Mouse (Mus musculus) thymus, postnatal 4 days (tissue): ENCODE data around the gene Fam149a.
A peak's percentile ranks its signal among the peaks of the same experiment; 100 is the strongest.

ENCODE experiments used
- DNase-seq: peaks from one replicate; pipeline ENCODE4 v3.0.0; 2021

Fam149a gene

GRCm38 (mm10) chr8:45381963-45382347 is at the start of gene Fam149a:
TSS of gene Fam149a (minus strand) at chr8:45382291.
- no peak for DNase-seq

GRCm38 (mm10) chr8:45420151-45420550 is 38.1 kb upstream of the Fam149a start:
- no peak for DNase-seq

- no peak for DNase-seq
These were observed 32.9 kb upstream of the Fam149a start for GRCm38 (mm10) chr8:45414965-45415364.

- no peak for DNase-seq
These were observed 28.8 kb upstream of the Fam149a start, which contains the start of gene Tlr3 for GRCm38 (mm10) chr8:45410882-45411281. TSS of gene Tlr3 (minus strand) at chr8:45411080.

- peak; percentile 22 for DNase-seq
These were observed 28.2 kb upstream of the Fam149a start for GRCm38 (mm10) chr8:45410146-45410880.

- DNase-seq, result no peak
These were observed 27.6 kb upstream of the Fam149a start for GRCm38 (mm10) chr8:45409702-45410101.

GRCm38 (mm10) chr8:45383250-45383649 is 1.2 kb upstream of the Fam149a start:
- no peak for DNase-seq

GRCm38 (mm10) chr8:45381075-45381962 is 772 bp downstream of the Fam149a start:
- DNase-seq, result no peak

- DNase-seq, result no peak
These were observed 1.5 kb downstream of the Fam149a start for GRCm38 (mm10) chr8:45380598-45380997.

- no peak for DNase-seq
These were observed 8.0 kb downstream of the Fam149a start for GRCm38 (mm10) chr8:45374071-45374470.

- no peak for DNase-seq
These were observed 14.9 kb downstream of the Fam149a start for GRCm38 (mm10) chr8:45367154-45367553.

- no peak for DNase-seq
These were observed 18.9 kb downstream of the Fam149a start for GRCm38 (mm10) chr8:45363220-45363619.

GRCm38 (mm10) chr8:45362323-45362722 is 19.8 kb downstream of the Fam149a start:
- no peak for DNase-seq

GRCm38 (mm10) chr8:45359091-45359605 is 22.9 kb downstream of the Fam149a start:
- DNase-seq, result no peak

- DNase-seq, result peak; percentile 13
These were observed 23.8 kb downstream of the Fam149a start for GRCm38 (mm10) chr8:45358132-45358918.

- DNase-seq, result no peak
These were observed 26.3 kb downstream of the Fam149a start for GRCm38 (mm10) chr8:45355809-45356208.

GRCm38 (mm10) chr8:45345031-45345430 is 37.1 kb downstream of the Fam149a start:
- DNase-seq, result peak; percentile 68

GRCm38 (mm10) chr8:45344298-45344697 is 37.8 kb downstream of the Fam149a start:
- DNase-seq, result no peak

- DNase-seq, result no peak
These were observed 40.2 kb downstream of the Fam149a start for GRCm38 (mm10) chr8:45341630-45342628.

- peak; percentile 12 for DNase-seq
These were observed 48.6 kb downstream of the Fam149a start for GRCm38 (mm10) chr8:45333493-45333892.

- DNase-seq, result peak; percentile 69
These were observed 49.2 kb downstream of the Fam149a start, which contains the start of gene Cyp4v3 for GRCm38 (mm10) chr8:45332685-45333409. TSS of gene Cyp4v3 (minus strand) at chr8:45333216.
